Mouse (Mus musculus) stomach, postnatal 0 days (tissue): Measurements from ENCODE around the gene Sema3b.

Experiments used
- CTCF ChIP-seq: IDR thresholded peaks from 2 replicates; pipeline ENCODE4 v1.5.1; 2016; ENCODE audit warnings: antibody characterized with exemption, low read depth, mild to moderate bottlenecking, moderate library complexity
- EP300 ChIP-seq: optimal IDR thresholded peaks from 2 replicates; pipeline ENCODE3; 2016; ENCODE audit warnings: antibody characterized with exemption

- TF ChIP-seq CTCF (no peak), EP300 (no peak)
Measured at GRCm38 (mm10) chr9:107626158-107626843, 17.3 kb upstream of the Sema3b start.
